Mouse (Mus musculus) frontal cortex, adult (tissue): ENCODE measurements around the gene Trmt11.
A peak's percentile ranks its signal among the peaks of the same experiment; 100 is the strongest.
"Not testable (repeated sequence)": the region's sequence is repeated elsewhere in the genome, so short reads cannot be mapped to it uniquely, and the experiment has no call there.

ENCODE experiments used
- ATAC-seq: cut with Nextera tagmentation; 2 replicates; pipeline ENCODE4 v1.9.2; 2017; ENCODE audit warnings: mild to moderate bottlenecking, moderate library complexity, mixed read lengths; ENCODE audit not compliant: low TSS enrichment

Gene Trmt11

DNA sequence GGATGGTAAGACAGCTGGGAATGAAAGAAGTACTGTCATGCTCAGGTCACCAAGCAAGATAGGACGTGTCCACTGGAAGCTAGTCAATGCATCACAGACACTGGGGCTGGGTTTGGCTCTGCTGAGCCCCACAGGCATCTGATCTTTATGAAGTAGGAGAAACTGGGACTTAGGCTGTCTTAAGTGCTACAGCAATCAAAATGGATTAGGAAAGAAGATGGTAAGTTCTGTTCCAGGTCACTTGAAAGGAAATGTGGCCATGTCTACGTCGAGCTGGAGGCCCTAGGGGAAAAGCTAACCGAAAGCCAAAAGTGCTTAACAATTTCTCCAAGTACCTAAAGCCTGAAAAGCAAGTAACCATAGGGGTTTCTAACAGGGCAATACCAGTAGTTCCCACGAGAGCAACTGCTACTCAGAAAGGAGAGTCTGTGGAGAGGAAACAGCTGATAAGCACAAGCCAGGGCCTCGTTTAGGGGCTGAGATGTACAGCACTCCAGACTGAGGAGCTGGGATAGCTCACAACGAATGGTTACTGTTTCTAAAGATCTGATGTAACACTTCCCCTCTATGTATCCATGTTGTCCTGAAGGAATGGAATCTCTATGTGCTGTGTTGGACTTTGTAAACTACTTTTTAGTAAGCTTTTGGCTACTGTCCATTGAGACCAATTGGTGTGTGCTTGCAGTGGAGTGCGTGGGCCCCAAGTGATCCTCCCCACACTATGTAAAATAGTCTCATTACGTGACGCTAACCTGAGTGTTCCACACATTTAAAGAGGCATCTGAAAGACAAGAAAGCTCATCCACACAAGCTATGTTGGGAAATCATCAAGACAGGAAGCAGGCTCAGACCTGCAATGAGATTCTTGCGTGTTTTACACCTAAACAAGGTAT lies 44.6 kb downstream of the Trmt11 start:
- peak; percentile 92 for ATAC-seq

DNA sequence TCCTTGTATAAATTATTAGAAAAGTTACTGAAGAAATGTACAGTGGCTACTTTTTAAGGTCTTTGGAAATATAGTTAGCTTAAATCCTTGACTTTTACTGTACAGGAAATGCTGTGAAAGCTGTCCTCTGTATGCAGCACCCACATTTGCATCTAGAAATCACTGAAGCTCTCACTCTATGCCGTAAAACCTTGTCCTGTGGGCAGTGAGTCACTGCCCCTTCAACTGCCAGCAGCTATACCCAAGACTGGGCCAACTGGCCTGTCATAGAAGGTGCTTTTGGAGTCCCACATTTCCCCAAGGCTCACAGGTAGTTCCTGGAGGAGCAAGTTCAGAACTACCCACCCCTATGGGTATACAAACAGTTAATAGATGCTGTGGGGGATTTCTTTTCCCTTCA lies 48.2 kb downstream of the Trmt11 start:
- ATAC-seq: no peak

DNA sequence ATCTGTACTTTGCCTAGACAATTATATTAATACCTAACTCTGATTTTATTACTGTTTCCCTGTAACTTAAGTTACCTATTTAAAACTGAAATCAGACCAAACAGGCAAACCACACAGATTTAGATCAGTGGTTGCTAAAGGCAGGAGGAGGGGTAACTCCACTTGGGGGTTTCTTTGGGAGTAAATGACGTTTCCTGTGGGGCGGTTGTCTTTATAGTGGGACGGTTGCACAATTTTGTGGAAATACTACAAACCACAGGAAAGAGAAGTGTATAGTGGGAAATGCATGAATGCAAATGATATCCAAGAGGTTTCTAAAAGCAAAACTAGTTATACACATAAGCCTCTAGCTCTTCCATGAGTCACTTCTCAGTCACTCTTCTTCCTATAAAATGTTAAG lies 50.6 kb downstream of the Trmt11 start:
- 0 out of 2 replicates have a peak, but pooled peaks have one; percentile 47 for ATAC-seq

- ATAC-seq: no peak; the same call in 1 of the 2 replicates
Observed at GRCm38 (mm10) chr10:30538538-30538815, 62.1 kb downstream of the Trmt11 start.

GRCm38 (mm10) chr10:30537734-30538537 lies 62.6 kb downstream of the Trmt11 start:
- peak; percentile 99 for ATAC-seq

DNA sequence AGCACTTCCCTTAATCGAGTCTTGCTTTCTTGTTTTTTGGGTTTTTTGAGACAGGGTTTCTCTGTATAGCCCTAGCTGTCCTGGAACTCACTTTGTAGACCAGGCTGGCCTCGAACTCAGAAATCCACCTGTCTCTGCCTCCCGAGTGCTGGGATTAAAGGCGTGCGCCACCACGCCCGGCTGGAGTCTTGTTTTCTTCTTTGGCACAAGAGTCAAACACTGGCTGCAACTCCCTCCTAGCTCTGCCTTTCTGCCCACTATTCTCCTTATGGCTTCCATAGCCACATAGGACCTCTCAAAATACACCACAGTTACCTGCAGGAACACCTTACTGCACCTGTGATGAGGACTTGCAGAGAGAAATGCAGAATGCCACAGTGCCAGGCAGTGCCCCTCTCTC lies 64.6 kb downstream of the Trmt11 start:
- not testable (repeated sequence) for ATAC-seq

GRCm38 (mm10) chr10:30527122-30527521 lies 73.4 kb downstream of the Trmt11 start:
- no peak for ATAC-seq

- ATAC-seq: no peak
Observed at GRCm38 (mm10) chr10:30521727-30522126, 78.8 kb downstream of the Trmt11 start.

DNA sequence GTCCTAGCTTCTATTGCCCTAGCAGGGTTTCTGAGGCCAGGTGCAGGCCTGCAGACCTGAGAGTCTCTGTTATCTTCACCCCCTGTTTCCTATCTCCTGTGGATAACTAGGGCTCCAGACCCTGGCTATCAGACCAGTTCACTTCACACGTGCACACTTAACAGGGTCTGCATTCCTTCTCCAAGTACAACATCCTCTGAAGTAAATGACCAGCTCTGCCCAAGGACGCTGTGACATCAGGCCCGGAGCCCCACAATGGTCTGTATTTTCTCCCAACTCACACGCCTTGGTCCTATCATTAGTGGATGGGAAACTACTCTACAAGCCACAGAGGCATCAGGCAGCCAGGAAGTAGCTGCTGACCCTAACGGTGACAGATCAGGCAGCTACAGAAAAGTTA lies 81.4 kb downstream of the Trmt11 start:
- no peak for ATAC-seq

DNA sequence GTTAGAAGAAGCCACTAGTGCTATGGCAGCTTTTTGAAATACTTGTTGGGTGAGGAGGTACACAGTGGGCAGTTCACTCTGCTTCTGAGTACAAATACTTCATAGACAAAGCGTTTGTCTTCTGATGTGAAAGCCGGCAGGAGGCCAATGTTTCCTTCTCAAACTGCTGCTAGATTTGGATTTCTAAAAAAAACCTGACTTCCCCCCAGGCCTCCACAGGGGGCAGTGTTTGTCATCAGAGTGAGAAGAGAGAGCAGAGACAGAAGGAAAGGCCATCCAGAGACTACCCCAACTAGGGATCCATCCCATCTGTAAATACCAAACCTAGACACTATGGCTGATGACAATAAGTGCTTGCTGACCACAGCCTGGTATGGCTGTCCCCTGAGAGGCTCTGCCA lies 83.3 kb downstream of the Trmt11 start:
- ATAC-seq: no peak

DNA sequence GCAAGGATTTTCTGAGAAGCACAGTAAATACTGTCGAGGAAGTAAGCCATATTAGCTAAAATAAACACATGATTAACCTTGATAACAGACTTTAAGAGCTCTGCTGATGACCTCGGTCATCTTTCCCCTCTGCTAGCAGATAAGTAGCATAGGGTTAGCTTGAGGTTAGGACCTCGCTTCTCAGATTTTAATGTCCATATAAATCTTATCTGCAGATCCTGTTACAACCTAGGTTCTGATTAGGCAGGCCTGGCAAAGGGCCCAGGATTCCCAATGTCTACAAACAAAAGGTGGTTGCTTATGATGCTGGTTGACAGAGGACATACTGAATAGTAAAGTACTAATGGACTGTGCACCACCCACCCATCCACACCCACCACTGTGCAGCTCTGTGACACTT lies 83.8 kb downstream of the Trmt11 start:
- no peak for ATAC-seq

DNA sequence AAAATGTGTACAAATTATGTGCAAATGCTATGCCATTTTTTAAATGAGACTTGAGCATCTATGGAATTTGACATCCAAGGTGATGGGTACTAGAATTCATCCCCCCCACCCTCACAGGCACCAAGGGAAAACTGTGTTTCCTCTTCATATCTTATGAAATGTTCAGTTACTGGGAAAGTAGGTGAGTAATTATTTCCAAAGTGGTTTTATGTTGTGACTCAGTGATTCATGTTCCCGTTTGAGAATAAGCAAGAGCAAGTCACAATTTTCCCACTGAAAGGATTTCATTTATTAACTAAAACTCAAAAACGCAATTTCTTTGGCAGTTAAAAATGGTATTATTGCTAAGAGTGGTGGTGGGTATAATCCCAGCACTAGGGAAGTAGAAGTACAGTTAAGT lies 95.8 kb downstream of the Trmt11 start:
- ATAC-seq: no peak

DNA sequence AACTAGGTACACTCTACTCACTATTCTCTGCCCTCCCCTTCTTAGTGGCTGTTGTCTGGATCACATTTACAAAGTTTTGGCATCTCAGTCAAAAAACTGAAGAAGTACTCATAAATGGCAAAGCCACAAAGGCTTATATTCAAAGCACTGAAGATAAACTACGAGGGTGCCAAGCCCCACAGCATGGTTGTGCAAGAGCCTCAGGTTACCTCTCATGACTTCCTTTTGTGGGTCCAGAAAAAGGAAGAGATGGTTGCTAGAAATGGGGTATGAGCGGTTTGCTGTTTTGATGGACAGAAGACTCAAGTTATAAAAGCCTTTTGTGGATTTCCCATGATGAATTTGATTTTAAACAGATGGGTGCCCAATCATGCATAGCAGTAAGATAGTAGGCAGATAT lies 97.4 kb downstream of the Trmt11 start:
- no peak for ATAC-seq

DNA sequence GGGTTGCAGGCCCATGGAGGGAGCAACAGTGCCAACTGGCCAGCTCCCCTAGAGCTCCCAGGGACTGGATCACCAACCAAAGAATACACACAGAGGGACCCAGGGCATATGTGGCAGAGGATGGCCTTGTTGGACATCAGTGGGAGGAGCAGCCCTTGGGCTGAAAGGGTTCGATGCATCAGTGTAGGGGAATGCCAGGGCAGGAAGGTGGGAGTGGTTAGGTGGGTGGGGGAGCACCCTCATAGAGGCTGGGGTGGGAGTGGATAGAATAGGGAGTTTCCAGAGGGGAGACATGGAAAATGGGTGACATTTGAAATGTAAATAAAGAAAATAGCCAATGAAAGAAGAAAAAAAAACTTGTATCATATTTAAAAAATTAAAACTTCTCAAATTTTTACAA lies 97.8 kb downstream of the Trmt11 start:
- no peak for ATAC-seq

DNA sequence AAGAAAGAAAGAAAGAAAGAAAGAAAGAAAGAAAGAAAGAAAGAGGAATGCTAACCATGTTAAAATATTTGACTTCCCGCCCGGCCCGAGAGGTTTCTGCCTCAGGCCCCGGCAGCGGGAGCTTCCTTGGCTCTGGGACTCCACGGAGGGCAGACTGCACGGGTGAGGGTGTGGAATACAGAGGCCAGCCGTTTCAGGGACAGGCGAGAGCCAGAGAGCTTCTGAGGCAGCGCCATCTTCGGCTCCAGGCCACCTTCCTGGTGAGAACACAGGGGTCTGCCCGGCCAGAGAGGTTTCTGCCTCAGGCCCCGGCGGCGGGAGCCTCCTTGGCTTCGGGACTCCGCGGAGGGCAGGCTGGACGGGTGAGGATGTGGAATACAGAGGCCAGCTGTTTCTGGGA lies 102.3 kb downstream of the Trmt11 start:
- ATAC-seq: not testable (repeated sequence)
